Mouse (Mus musculus) cerebellum, adult 9-11 months (tissue): ENCODE results near the gene Gm36864.

ENCODE experiments used
- DNase-seq: peaks from one replicate; pipeline ENCODE4 v3.0.0; 2022

Gm36864 gene

GRCm38 (mm10) chr7:44260410-44260809, 24.4 kb downstream of the Gm36864 start:
- DNase-seq, result no peak

DNA sequence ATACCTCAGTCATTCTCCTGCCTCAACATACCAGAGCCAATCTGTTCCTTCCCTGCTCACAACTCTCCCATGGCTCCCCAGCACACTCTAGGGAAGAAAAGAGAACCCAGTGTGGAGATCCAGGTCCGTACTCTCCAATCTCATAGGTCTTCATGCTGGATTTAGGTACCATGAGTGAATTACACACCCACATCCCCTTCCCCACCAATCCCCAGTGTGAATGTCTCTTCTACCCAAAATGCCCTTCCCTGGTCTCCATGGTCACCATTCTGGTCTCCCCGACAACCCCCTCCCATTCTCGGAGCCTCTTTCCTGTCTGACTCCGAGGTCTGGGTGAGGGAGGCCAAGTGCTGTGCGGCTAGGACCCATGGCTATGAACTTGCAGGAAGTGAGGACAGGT, 25.2 kb downstream of the Gm36864 start, which contains the start of gene Gm15517:
Gene Gm15517, plus strand, starts transcription at position 301 of the 400 bp plus-strand sequence.
- DNase-seq, result no peak

DNA sequence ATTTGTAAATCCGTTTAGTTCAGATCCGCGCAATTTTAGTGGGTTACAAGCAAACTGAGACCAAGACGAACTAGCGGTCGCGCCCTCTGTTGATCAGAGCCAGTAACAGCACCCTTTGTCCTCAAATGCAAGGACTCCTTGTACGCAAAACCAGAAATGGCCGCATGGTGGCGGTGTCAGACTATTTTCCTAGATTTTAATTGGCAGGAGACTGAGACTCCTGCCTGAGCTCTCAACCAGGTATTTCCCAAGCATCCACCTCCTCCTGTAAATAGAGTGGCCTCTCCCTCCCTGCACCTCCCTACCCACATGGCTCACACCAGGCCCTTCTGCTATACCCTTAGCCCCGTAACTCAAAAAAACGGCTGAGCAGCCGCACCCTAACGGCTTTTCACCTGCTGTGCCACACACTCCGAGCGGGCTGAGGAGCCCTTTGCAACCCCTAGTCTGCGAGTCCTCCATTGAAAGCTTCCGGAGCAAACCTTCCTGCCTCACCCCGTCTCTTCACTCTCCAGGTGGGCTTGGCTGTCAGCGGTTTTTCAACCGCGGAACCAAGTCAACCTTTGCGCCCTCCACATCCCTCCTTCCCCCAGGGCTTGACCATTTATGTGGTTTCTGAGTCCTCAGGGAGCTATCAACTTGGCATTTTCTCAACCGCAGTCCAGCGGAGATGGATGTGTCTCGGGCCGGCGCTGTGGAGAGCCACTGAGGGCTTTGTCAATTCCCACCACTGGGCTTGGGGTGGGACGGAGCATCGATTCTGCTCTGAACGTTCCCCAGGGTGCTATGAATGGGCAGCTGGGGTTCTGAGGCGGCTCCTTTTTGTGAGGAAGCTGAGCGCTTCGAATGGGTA, 27.0 kb downstream of the Gm36864 start:
- DNase-seq, result peak; percentile 95

DNA sequence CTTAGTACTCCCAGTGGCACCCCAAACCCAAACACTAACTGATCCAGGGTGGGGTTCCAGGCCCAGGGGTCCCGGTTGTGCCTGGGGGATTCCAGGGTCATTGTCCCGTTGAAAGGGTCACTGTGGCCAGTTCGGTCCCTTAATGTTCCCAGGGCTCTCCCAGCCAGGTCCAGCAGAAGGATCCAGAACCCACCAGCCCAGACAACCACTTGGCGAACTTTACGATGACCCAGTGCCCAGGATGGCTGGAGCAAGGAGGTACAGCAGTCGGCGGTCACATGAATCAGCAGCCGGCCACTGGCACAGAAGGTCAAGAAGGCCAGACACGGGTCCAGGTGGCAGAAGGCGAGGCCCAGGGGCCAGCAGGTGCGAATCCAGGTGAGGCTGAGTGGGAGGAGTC, 32.1 kb downstream of the Gm36864 start:
- no peak for DNase-seq

DNA sequence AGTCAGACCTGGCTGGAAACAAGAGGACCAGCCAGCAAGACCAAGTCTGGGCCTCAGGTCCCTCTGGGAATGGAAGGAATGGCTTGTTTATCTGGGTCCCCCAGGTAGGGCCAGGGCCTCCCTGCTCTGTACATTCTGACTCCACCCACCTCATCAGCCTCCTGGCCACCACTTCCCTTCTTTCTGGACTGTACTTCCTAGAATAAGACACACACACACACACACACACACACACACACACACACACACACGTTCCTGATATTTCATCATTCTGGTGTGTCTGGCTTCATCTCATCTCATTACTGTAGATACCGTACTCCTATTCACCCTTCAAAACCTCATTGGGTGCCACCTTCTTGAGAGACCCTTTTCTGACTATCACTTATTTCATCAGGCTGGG, 33.4 kb downstream of the Gm36864 start:
- no peak for DNase-seq

DNA sequence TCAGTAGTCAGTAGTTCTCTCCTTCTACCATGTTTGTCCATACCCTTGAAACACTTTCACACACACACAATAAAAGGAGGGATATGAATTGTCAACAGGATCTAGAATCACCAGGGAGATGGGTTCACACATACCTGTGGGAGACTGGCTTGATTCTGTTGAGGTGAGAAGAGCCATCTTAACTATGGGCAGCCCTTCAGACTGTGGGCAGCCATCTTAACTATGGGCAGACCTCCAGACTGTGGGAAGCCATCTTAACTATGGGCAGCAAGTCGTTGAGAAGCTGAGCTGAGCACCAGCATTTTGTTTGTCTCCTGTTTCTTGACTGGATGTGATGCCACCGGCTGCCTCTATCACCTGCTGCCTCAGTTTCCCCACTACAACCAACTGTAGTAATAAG, 35.3 kb downstream of the Gm36864 start:
- no peak for DNase-seq

DNA sequence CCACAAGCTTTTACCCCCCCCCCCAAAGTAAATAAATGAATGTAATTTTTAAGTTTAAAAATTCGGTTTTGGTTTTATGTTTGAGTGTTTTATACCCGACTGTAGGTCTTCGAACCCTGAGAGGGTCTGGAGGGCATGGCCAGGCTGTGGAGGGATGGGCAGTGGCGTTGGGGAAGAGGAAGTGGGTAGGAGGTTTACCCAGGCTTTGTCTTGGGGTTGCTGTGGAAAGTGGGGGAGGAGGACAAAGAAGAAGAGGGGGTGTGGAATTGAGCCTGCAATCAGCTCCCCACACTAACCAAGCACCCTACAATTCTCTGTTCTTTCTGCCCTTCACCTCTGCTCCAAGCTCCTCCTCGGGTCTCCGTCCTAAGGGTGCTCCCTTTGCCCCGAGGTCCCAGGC, 36.6 kb downstream of the Gm36864 start:
- no peak for DNase-seq

- no peak for DNase-seq
Observed at GRCm38 (mm10) chr7:44273446-44273845, 37.5 kb downstream of the Gm36864 start.

DNA sequence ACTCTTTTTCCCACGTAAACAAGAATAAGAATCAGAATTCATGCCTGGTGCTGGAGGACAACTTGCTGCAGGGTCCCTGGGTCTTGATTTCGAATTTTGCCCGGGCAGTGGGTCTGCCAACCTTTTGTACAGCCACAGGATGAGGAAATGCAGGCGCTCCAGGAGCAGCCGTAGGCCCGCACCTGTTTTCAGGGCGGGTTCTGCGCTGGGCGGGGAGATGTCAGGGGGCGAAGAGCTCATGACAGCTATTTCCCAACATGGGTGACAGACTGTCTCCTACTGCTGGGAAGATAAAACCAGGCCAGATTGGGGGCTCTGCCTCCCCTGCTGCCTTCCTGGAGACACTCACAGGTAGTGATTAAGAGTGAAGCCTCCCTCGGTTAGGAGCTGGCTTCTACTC, 38.1 kb downstream of the Gm36864 start:
- no peak for DNase-seq

DNA sequence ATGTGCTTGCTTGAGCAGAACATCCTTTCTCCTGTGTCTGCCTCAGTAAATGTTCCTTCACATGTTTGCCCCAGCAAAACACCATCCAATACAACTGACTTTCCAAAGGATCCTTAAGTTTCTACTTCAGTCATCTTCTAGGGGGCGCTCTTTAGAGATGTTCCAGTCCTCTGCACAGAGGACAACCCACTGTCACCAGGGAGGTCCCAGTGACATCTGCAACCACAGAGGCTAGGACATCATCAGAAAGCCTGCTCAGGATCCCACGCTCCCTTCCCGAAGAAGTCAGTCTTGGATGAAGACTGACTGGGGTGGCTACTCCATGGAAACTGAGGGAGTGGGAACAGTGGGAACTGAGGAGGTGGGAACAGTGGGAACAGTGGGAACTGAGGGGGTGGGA, 39.6 kb downstream of the Gm36864 start:
- DNase-seq, result no peak

DNA sequence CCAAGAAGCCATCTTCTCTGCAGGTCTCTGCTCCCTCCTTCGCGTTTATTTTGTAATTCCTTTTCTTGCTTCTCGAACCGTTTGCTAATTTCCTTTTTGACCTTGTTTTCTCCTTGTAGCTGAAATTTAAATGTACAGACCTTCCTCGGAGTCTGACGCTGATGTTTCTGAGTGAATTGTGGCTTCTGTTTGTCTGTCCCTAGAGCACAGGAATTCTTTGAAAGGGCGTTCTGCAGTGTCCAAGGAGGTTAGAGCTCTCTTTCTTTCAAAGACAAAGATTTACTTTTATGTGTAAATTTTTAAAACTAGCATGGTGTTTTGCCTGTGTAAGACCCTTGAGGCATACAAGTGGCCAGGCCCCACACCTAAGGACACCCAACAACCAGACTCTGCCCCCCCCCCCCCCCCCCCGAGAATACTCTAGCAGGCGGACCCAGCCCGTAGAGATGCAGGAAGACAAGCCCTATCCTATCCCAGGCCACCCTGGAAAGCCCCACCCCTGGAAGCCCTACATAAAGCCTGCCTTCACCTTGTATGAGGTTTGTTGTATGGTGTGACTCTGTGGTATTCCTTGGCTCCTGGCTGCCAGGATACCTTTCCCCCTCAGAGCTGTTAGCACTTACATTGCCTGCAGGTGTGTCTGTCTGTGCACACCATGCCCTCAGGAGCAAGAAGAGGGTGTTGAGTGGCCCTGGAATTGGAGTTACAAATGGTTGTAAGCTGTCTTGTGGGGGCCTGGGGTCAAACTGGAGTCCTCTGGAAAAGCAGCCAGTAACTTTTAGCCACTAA, 40.7 kb downstream of the Gm36864 start:
- DNase-seq, result no peak

- DNase-seq, result peak; percentile 73
Observed at GRCm38 (mm10) chr7:44277250-44277622, 41.3 kb downstream of the Gm36864 start.

- DNase-seq, result no peak
Observed at GRCm38 (mm10) chr7:44280959-44281358, 45.0 kb downstream of the Gm36864 start.

DNA sequence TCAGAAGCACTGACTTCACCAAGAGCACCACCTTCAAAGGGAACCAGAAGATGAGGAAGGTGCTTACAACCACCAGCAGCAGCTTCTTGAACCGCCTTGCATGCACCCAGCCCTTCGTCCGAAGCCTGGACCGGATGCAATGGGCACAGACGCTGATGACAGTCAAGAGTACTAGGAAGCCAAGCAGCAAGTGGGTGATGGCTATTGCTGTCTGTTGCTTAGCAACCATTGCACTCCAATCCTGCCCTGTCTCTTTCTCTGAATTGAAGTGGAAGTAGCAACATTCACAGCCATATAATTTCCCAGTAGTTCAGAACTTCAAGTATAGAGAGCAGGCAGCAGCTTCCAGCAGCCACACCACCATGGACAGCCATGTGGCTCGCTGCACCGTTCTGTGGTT, 45.6 kb downstream of the Gm36864 start:
- DNase-seq, result no peak

- DNase-seq, result no peak
Observed at GRCm38 (mm10) chr7:44287760-44288159, 51.8 kb downstream of the Gm36864 start.

- no peak for DNase-seq
Observed at GRCm38 (mm10) chr7:44290986-44291385, 55.0 kb downstream of the Gm36864 start.

DNA sequence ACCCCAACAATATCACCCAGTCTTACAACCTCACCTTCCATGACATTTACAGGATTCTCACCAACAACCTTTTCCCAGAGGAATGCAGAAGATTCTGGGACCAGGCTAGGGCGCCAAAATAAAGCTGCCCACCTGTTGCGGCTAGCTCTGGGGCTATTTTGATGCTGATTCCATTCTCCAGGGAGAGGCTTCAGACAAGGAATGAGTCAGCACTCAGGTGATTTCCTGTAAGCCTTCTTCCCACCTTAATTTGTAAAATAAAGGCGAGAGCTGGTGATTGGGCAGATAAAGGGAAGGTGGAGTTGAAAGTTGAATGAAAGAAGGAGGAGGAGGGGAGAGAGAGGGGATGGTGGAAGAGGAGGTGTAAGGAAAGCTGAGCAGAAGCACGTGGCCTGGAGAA, 55.4 kb downstream of the Gm36864 start:
- DNase-seq, result no peak
